Mouse (Mus musculus): ENCODE results near the gene Tmem88. TPM values are rescaled to one million over a fixed set of nuclear protein-coding genes. Genes with fewer than 3 reads are reported as not detected.

Gene Tmem88
- total and polyA plus RNA-seq, 2 experiments from 2014 or later: 2.0 to 6.8 TPM

- Histone ChIP-seq H3K4me2 (ENCODE audit: low read depth) (peak overlapping the region; percentile 98), H3K27ac (ENCODE audit: low read depth, low read length) (peak overlapping the region; percentile 99), H3K4me1 (ENCODE audit: insufficient read depth) (peaks cover 48% of the 10 kb centered on the region), H3K27me3 (ENCODE audit: insufficient read depth, low read length) (peaks cover 11% of the 10 kb centered on the region; the same call in 1 of the 2 replicates), H3K4me3 (ENCODE audit: low read depth, low read length) (peak overlapping the region; percentile 71), H3K36me3 (ENCODE audit: insufficient read depth) (peaks cover 11% of the 10 kb centered on the region), H3K9ac (peak overlapping the region; percentile 65), H3K9me3 (ENCODE audit: low read length) (no peaks in the 10 kb centered on the region)
- no peak for ATAC-seq
- no peak for TF ChIP-seq CTCF (IDR thresholded peaks at IDR 0.05; ENCODE audit: low read depth)
- no peak for DNase-seq
- 0% methylated on average over 4 of the region's 4 CpGs for WGBS
Measured at GRCm38 (mm10) chr11:69416509-69416908, 18.5 kb upstream of the Tmem88 start.

GRCm38 (mm10) chr11:69415668-69416451 is 17.8 kb upstream of the Tmem88 start:
- H3K36me3 ChIP-seq (ENCODE audit: insufficient read depth): peaks cover 11% of the 10 kb centered on the region
- WGBS: 0% methylated on average over 16 of the region's 25 CpGs
- TF ChIP-seq CTCF (IDR thresholded peaks at IDR 0.05; ENCODE audit: low read depth): no peak
- peak; percentile 19; the same call in 1 of the 2 replicates for ATAC-seq
- H3K4me3 ChIP-seq (ENCODE audit: low read depth, low read length): peak overlapping the region; percentile 71
- peaks cover 48% of the 10 kb centered on the region for H3K4me1 ChIP-seq (ENCODE audit: insufficient read depth)
- peaks cover 6% of the 10 kb centered on the region; the same call in 1 of the 2 replicates for H3K27me3 ChIP-seq (ENCODE audit: insufficient read depth, low read length)
- H3K9ac ChIP-seq: peak overlapping the region; percentile 85
- no peaks in the 10 kb centered on the region for H3K9me3 ChIP-seq (ENCODE audit: low read length)
- H3K4me2 ChIP-seq (ENCODE audit: low read depth): peak overlapping the region; percentile 98
- DNase-seq: peak; percentile 76
- H3K27ac ChIP-seq (ENCODE audit: low read depth, low read length): peak overlapping the region; percentile 99

DNA sequence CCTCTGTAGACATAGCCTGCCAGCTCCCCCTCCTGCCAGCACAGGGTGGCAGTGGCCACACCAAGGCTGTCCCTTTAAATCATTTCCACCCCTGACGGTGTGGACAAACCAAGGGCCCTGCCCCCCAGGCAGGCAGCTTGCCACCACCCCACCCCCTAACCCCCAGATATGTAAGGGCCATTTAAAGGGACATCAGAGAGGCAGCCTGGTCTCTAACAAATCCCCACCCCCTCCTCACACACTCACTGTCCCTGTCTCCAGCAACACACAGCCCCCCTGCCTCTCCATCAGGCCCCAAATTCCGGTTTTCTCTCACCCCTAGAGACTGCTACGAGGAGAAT is 17.3 kb upstream of the Tmem88 start:
- peaks cover 48% of the 10 kb centered on the region for H3K4me1 ChIP-seq (ENCODE audit: insufficient read depth)
- peaks cover 4% of the 10 kb centered on the region; the same call in 1 of the 2 replicates for H3K27me3 ChIP-seq (ENCODE audit: insufficient read depth, low read length)
- peak overlapping the region; percentile 71 for H3K4me3 ChIP-seq (ENCODE audit: low read depth, low read length)
- peak overlapping the region; percentile 98 for H3K4me2 ChIP-seq (ENCODE audit: low read depth)
- peak overlapping the region; percentile 85 for H3K9ac ChIP-seq
- peaks cover 11% of the 10 kb centered on the region for H3K36me3 ChIP-seq (ENCODE audit: insufficient read depth)
- H3K9me3 ChIP-seq (ENCODE audit: low read length): no peaks in the 10 kb centered on the region
- peak; percentile 22 for TF ChIP-seq CTCF (IDR thresholded peaks at IDR 0.05; ENCODE audit: low read depth)
- ATAC-seq (peak; percentile 4; the same call in 1 of the 2 replicates), DNase-seq (peak; percentile 68)
- peak overlapping the region; percentile 99 for H3K27ac ChIP-seq (ENCODE audit: low read depth, low read length)
- WGBS: 4% methylated on average over 3 of the region's 3 CpGs

DNA sequence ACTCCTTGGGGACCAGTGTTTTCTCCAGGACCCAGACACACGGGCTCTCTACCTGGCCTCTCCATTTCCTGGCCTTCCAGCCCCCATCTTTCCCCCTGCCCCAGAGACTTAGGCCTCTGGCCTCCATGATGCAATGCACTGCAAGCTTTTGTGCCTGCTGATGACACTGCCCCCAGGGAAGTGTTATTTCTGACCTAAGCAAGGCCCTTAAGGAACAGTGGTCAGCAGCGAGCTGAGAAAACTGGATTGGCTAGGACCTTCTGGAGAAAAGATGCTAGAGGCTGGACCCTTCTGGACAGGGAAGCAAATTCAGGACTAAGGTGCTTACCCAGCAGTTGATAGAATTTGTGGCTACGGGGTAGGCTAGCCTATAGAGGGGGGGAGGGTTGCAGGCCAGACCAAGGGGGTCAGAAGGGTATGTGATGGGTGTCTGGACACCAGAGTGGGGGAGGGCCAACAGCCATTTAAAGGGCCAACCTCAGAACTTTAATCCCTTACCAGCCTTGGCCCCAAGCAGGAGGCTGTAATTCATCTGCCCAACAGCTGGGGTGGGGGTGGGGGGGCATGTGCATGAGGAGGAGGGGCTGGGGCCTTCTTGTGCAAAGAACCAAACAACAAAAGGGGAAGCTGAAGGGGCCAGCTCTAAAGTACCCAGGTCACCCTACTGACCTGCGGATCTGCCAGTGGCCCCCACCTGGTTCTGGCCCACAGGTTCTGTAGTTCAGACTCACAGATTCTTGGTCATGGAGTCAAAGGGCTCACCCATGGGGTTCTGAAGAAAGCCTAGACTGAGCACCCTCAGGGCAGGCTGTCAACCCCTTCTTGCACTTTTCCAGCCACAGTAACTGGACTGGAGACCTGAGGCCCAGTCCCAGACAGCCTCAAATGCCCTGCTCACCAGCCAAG is 16.6 kb upstream of the Tmem88 start:
- no peak for ATAC-seq
- TF ChIP-seq CTCF (IDR thresholded peaks at IDR 0.05; ENCODE audit: low read depth): no peak

DNA sequence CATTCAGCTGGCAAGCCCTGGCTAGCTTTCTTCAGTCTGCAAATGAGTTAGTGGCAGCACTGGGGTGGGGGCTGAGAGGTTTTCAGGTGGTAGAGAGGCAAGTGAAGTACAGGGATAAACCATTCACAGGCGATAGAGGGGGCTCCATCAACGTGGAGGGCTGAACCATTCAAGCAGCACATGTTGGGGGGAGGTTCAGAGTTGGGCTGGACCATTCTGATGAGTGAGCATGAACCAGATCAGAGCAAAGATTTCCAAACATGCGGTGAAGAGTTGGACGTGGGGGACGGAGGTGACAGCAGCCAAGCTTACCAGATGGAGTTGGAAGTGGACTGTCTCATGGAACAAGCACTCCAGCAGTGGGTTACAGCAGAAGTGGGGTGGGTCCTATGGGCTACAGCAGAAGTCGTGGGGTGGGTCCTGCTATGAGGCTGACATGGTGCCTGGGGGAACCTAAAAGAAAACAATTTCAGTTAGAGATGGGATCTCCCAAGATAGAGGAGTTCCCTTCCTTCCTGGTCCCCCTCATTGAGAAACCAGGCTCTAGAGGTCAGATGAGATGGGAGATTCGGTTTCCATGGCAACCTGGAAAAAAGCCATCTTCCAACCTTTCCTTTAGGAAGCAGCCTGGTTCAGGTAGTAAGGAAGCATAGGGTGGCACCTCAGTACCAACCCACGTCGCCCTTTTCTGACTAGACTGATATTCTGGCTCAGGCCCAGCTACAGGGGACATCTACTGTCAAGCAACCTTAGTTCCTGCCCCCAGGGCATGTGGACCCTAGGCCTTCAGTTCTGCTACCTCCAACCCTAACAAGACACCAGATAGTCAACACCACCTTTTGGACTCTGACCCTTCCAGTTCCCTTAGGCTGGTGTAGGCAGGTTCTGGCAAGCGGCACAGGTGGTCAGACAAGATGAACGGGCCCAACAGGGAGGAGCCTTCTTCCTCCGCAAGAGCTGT is 15.5 kb upstream of the Tmem88 start, which contains the start of gene Kdm6b:
Gene Kdm6b, minus strand, starts transcription at position 455 of the 961 bp plus-strand sequence.
- Histone ChIP-seq H3K36me3 (ENCODE audit: insufficient read depth) (peaks cover 11% of the 10 kb centered on the region), H3K27ac (ENCODE audit: low read depth, low read length) (peak within 1 kb of the TSS; percentile 99), H3K4me3 (ENCODE audit: low read depth, low read length) (peak within 1 kb of the TSS; percentile 71), H3K9me3 (ENCODE audit: low read length) (no peaks in the 10 kb centered on the region), H3K27me3 (ENCODE audit: insufficient read depth, low read length) (no peaks in the 10 kb centered on the region), H3K4me2 (ENCODE audit: low read depth) (peak within 1 kb of the TSS; percentile 98), H3K9ac (peak within 1 kb of the TSS; percentile 85), H3K4me1 (ENCODE audit: insufficient read depth) (peaks cover 39% of the 10 kb centered on the region)
- DNase-seq: peak; percentile 88
- WGBS: 23% methylated on average over 12 of the region's 12 CpGs
- ATAC-seq: no peak
- TF ChIP-seq CTCF (IDR thresholded peaks at IDR 0.05; ENCODE audit: low read depth): peak; percentile 40

More for the DNA sequence above, 16.6 kb upstream of the Tmem88 start:
- Histone ChIP-seq H3K4me3 (ENCODE audit: low read depth, low read length) (peak overlapping the region; percentile 71), H3K27me3 (ENCODE audit: insufficient read depth, low read length) (no peaks in the 10 kb centered on the region), H3K4me2 (ENCODE audit: low read depth) (peak overlapping the region; percentile 98), H3K9me3 (ENCODE audit: low read length) (no peaks in the 10 kb centered on the region), H3K36me3 (ENCODE audit: insufficient read depth) (peaks cover 11% of the 10 kb centered on the region), H3K9ac (peak overlapping the region; percentile 85), H3K4me1 (ENCODE audit: insufficient read depth) (peaks cover 45% of the 10 kb centered on the region), H3K27ac (ENCODE audit: low read depth, low read length) (peak overlapping the region; percentile 99)
- WGBS: 8% methylated on average over 4 of the region's 4 CpGs
- no peak for DNase-seq

DNA sequence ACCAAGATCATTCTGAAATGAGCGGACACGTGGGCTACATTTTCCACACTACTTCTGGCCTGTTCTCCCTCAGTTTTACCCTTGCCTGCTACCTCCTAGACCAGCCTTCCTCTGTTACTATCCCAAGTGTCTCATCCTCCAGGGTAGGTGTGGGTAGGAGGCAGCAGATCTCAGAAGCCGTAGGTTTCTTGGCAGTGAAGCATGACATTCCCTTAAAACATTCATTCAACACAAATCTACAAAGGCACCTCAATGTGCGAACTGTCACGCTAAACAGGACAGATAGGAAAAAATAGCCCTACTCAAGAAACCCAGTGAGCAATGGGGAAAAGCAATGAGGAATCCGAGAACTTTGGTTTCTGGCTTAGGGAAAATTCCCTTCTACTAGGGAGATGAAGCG is 14.5 kb upstream of the Tmem88 start:
- WGBS: 51% methylated on average over 7 of the region's 7 CpGs
- DNase-seq: no peak
- H3K9me3 ChIP-seq (ENCODE audit: low read length): no peaks in the 10 kb centered on the region
- H3K36me3 ChIP-seq (ENCODE audit: insufficient read depth): peaks cover 16% of the 10 kb centered on the region
- peak overlapping the region; percentile 98 for H3K4me2 ChIP-seq (ENCODE audit: low read depth)
- no peak for ATAC-seq
- no peak for TF ChIP-seq CTCF (IDR thresholded peaks at IDR 0.05; ENCODE audit: low read depth)
- peak overlapping the region; percentile 99 for H3K27ac ChIP-seq (ENCODE audit: low read depth, low read length)
- no peaks in the 10 kb centered on the region for H3K27me3 ChIP-seq (ENCODE audit: insufficient read depth, low read length)
- peaks cover 39% of the 10 kb centered on the region for H3K4me1 ChIP-seq (ENCODE audit: insufficient read depth)
- H3K9ac ChIP-seq: peak overlapping the region; percentile 85
- peak overlapping the region; percentile 71 for H3K4me3 ChIP-seq (ENCODE audit: low read depth, low read length)
